Mouse (Mus musculus) heart, embryonic 14.5 days (tissue): ENCODE data around the gene Prdm15. TPM values are rescaled to one million over a fixed set of nuclear protein-coding genes. Genes with fewer than 3 reads are reported as not detected.
A peak's percentile ranks its signal among the peaks of the same experiment; 100 is the strongest.

Experiments used
- ATAC-seq: fragments of 200-750 bp; cut with Nextera tagmentation; 2 replicates; pipeline ENCODE4 v1.8.0; 2017; ENCODE audit warnings: low read depth, moderate TSS enrichment; ENCODE audit not compliant: insufficient number of reproducible peaks, insufficient read depth, low FRiP score
- H3K27ac ChIP-seq, 2 experiments: fragments of 200-500 bp in 1 of 2; fragments of 300-500 bp in 1 of 2; sonication (generic) in 1 of 2; replicated peaks in 1 of 2; 2 replicates each; pipeline ENCODE4 v1.5.1; 2012 to 2014; ENCODE audit warnings: low read depth in 2 of 2, low read length in 2 of 2, control low read depth in 1 of 2, mild to moderate bottlenecking in 1 of 2, mixed read lengths in 1 of 2; ENCODE audit not compliant: control insufficient read depth in 1 of 2, insufficient read depth in 1 of 2
- H3K27me3 ChIP-seq: fragments of 300-500 bp; sonication (generic); 2 replicates; pipeline ENCODE4 v1.6.1; 2014; ENCODE audit warnings: mild to moderate bottlenecking, low read length, control low read depth; ENCODE audit not compliant: control insufficient read depth, insufficient read depth
- H3K36me3 ChIP-seq: fragments of 300-500 bp; sonication (generic); 2 replicates; pipeline ENCODE4 v1.6.1; 2014; ENCODE audit warnings: mild to moderate bottlenecking, control low read depth, low read length, mixed read lengths; ENCODE audit not compliant: control insufficient read depth, insufficient read depth
- H3K4me1 ChIP-seq, 2 experiments: fragments of 200-500 bp in 1 of 2; fragments of 300-500 bp in 1 of 2; sonication (generic) in 1 of 2; 2 replicates each; pipeline ENCODE4 v1.6.1; 2012 to 2014; ENCODE audit warnings: low read length in 2 of 2, control low read depth in 1 of 2, mixed read lengths in 1 of 2; ENCODE audit not compliant: control insufficient read depth in 2 of 2, insufficient read depth in 2 of 2
- H3K4me2 ChIP-seq: fragments of 300-500 bp; sonication (generic); 2 replicates; pipeline ENCODE4 v1.6.1; 2014; ENCODE audit warnings: mild to moderate bottlenecking, low read length
- H3K4me3 ChIP-seq, 2 experiments: fragments of 200-500 bp in 1 of 2; fragments of 300-500 bp in 1 of 2; sonication (generic) in 1 of 2; 2 replicates each; pipeline ENCODE4 v1.5.1; 2012 to 2014; ENCODE audit warnings: low read length in 2 of 2, mild to moderate bottlenecking in 2 of 2, control low read depth in 1 of 2, low read depth in 1 of 2, moderate library complexity in 1 of 2; ENCODE audit not compliant: control insufficient read depth in 1 of 2, insufficient read depth in 1 of 2
- H3K9ac ChIP-seq: fragments of 300-500 bp; sonication (generic); 2 replicates; pipeline ENCODE4 v1.6.1; 2014; ENCODE audit warnings: mild to moderate bottlenecking, low read length
- H3K9me3 ChIP-seq: fragments of 300-500 bp; sonication (generic); 2 replicates; pipeline ENCODE4 v1.6.1; 2016; ENCODE audit warnings: low read length, control low read depth; ENCODE audit not compliant: control insufficient read depth
- WGBS: fragments of 180-500 bp; shearing (Covaris S2); extraction: QIAGEN DNeasy Blood & Tissue Kit; methylation state at CpG from one replicate; pipeline ENCODE4 v1.1.7; 2014; 5-methylcytosine and 5-hydroxymethylcytosine counted together
- polyA plus RNA-seq: library from polyadenylated mRNA; unstranded; fragments of >200 nt; fragmentation: Nextera tagmentation; extraction: Ambion mirVana; gene quantifications from 2 replicates; pipeline ENCODE4 v1.2.1, GENCODE M21; 2014

Gene Prdm15
- polyA plus RNA-seq, 1 experiment from 2014 or later, result 4.3 TPM

DNA sequence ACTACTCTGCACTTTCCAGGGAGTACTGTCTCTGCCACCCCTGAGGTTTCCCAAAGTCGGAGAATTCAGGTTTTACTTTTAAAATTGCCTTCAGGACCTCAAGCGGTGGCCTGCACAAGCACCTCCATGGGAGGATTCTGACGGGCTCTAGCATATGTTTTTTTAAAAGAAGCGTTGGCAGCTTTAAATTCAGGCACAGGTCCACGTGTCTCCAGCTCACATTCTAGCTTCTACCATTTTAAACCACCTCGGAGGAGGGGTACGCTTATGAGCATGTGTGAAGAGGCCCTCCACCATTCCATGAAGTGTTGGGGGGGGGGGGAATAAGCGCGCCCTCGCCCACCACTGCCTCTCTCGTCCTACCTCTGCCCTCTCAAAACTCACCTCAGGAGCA is 986 bp downstream of the Prdm15 start:
- Histone ChIP-seq H3K4me1 (peaks cover 7 to 25% of the 10 kb centered on the region in 2 experiments), H3K9ac (peak overlapping the region; percentile 94), H3K4me3 (peak overlapping the region; percentile 89 to 97), H3K36me3 (0 out of 2 replicates have a peak, but pooled peaks cover 6% of the 10 kb centered on the region), H3K9me3 (no peaks in the 10 kb centered on the region), H3K4me2 (peak overlapping the region; percentile 77), H3K27ac (peak overlapping the region; percentile 71 to 99), H3K27me3 (no peaks in the 10 kb centered on the region)
- ATAC-seq, result peak; percentile 19; the same call in 1 of the 2 replicates
- WGBS, result 2% methylated on average over 11 of the region's 11 CpGs

DNA sequence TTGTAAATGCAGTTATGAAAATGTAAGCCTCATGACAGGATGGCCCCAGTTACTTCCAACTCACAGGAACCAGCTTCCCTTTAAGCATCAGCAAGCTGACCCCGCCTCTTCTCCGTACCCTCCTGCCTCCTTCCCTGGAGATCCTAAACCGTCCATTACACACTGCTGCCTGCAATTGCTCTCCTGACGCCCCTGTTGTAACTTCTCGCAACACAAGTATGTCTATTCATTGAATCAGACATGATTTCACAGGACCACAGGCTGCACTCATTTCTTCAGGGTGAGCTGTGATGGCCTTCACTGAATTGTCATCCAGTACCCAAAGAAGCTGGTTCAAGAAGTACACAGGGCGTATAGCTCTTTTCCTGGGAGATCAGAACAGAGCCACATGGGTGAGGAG is 2.8 kb downstream of the Prdm15 start:
- 0 out of 2 replicates have a peak, but pooled peaks cover 6% of the 10 kb centered on the region for H3K36me3 ChIP-seq

DNA sequence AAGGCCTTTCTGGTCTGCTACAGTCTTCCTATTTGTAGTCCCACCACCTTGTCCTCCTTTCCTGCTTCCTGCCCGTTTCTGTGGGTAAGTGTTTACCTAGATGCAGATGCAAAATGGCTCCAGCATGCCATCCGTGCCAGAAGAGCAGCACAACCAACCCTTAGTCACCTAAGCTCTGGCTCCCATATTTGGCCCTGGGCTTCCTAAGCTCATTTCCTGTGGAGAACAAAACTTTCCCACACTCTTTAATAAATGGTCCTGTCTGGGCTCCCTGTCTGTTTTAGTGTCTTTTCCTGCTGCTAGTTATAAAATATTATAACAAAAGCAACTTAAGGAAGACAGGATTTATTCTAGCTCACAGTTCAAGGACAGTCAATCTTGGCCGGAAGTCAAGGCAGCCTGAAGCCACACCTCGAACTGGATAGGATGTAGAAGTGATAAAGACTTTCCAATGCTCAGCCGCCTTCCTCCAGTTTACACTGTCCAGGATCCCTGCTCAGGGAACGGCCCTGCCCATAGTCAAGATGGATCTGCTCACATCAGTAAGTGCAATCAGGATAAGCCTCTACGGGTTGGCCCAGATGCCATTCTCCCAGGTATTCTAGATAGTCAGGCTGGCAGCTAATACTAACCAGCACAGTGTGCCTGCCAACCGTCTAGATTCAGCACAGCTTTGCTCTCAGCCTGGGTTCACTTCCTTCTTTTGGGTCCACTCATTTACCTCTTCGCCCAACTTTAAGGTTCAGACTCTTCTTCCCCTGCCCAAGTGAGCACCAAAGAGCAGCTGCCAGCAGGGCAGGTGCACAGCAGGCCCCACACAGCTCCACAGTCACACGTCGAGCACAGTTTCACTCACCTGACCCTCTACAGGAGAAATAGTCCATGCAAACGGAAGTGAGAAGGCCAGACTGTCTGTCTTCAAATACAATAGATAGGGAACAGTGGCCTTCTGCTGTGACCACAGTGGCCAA is 6.4 kb downstream of the Prdm15 start:
- H3K27ac ChIP-seq, result peak overlapping the region; percentile 6 to 31; a peak in 2 of 4 replicates
- H3K36me3 ChIP-seq, result 0 out of 2 replicates have a peak, but pooled peaks cover 6% of the 10 kb centered on the region
- no peak; the same call in 1 of the 2 replicates for ATAC-seq
- H3K9ac ChIP-seq, result no peak overlapping the region
- no peak overlapping the region for H3K4me2 ChIP-seq
- no peak overlapping the region for H3K4me3 ChIP-seq
- 60% methylated on average over 12 of the region's 12 CpGs for whole genome bisulfite sequencing
- peaks cover 13 to 18% of the 10 kb centered on the region in 2 experiments for H3K4me1 ChIP-seq
- no peaks in the 10 kb centered on the region for H3K27me3 ChIP-seq
- H3K9me3 ChIP-seq, result no peaks in the 10 kb centered on the region

More for the DNA sequence above, 2.8 kb downstream of the Prdm15 start:
- no peaks in the 10 kb centered on the region for H3K9me3 ChIP-seq
- peaks cover 13 to 25% of the 10 kb centered on the region in 2 experiments for H3K4me1 ChIP-seq
- no peak overlapping the region for H3K4me3 ChIP-seq
- H3K9ac ChIP-seq, result no peak overlapping the region
- H3K27ac ChIP-seq, result no peak overlapping the region
- WGBS, result 72% methylated on average over 6 of the region's 6 CpGs
- no peak overlapping the region for H3K4me2 ChIP-seq
- no peak for ATAC-seq
- H3K27me3 ChIP-seq, result no peaks in the 10 kb centered on the region

DNA sequence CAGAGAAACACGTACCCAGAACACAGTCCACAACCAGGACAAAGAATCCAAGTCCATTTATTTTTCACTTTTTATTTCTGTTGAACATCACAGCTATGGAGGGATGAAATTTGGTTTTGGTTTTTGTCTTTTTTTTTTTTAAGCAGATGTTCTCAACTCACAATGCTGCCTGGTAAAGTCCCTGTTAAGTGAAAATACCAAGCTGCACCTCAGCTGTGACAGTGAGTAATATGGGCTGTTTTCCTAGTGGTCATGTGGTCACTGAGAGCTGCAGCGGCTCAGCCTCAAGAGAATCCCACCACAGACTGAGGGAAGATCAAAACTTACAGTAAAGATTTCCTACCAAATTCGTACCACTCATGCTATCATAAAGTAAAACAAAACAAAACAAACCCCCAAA is 19.5 kb downstream of the Prdm15 start:
- no peak overlapping the region for H3K27ac ChIP-seq
- peaks cover 93% of the 10 kb centered on the region for H3K36me3 ChIP-seq
- H3K9me3 ChIP-seq, result no peaks in the 10 kb centered on the region
- H3K4me2 ChIP-seq, result no peak overlapping the region
- no peak overlapping the region for H3K9ac ChIP-seq
- no peak overlapping the region for H3K4me3 ChIP-seq
- WGBS, result 82% methylated on average over 3 of the region's 3 CpGs
- H3K4me1 ChIP-seq, result no peaks in the 10 kb centered on the region
- no peaks in the 10 kb centered on the region for H3K27me3 ChIP-seq
- ATAC-seq, result no peak

DNA sequence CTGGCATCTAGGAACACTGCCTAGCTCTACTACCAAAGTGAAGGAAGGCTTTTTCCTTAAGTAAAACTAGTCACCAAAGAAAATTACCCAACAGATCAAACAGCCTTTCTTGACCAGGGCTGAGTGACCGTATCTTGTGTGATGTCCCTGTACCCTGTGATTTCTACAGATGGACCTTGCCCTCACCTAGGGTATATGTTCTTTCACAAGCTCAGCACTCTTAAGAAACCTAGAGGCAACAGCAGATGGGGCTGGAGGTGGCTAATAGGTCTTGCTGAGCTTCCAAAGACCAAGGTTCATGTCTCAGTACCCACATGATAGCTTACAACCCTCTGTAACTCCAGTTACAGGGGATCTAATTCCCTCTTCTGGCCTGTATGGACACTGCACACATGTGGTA is 23.4 kb downstream of the Prdm15 start:
- no peak overlapping the region for H3K4me2 ChIP-seq
- 100% methylated on average over 1 of the region's 1 CpGs for WGBS
- H3K4me1 ChIP-seq, result no peaks in the 10 kb centered on the region
- H3K36me3 ChIP-seq, result peaks cover 68% of the 10 kb centered on the region
- no peak overlapping the region for H3K4me3 ChIP-seq
- no peak overlapping the region for H3K27ac ChIP-seq
- no peaks in the 10 kb centered on the region for H3K27me3 ChIP-seq
- H3K9ac ChIP-seq, result no peak overlapping the region
- H3K9me3 ChIP-seq, result no peaks in the 10 kb centered on the region
- ATAC-seq, result no peak

DNA sequence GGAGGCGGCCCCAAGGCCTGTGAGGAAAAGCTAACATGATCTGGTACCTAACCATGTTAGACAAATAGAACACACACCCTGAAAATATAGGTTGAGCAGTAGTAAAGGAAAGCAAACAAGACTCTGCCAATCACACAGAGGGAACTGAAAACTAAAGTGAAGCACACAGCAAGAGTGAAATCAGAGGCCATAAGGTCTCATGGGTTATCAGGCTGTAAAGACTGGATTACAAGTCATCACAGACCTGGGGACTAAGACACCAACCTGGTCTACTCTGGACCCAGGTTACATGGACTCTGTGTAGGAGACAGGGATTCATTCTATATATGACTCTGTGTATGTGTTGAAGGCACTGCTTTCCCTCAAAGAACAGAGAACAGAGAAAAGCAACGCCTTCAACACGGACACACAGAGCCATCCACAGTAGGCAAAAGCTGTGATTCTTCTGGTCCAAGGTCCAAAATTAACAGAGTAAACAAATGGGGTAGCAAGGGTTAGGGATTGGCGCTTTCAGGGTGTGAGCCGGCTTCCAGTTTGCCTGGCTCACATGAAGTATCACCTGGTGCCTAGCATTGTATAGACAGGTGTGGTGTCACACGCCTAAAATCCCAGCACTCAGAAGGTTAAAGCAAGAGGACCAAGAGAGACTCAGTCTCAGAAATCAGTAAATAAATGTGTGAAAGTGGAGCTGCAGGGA is 28.2 kb downstream of the Prdm15 start:
- Histone ChIP-seq H3K4me3 (no peak overlapping the region), H3K4me2 (no peak overlapping the region), H3K36me3 (peaks cover 70% of the 10 kb centered on the region), H3K27me3 (no peaks in the 10 kb centered on the region), H3K27ac (no peak overlapping the region), H3K4me1 (no peaks in the 10 kb centered on the region; a peak in 1 of 4 replicates), H3K9me3 (no peaks in the 10 kb centered on the region), H3K9ac (no peak overlapping the region)
- no peak for ATAC-seq
- WGBS, result 95% methylated on average over 6 of the region's 6 CpGs

DNA sequence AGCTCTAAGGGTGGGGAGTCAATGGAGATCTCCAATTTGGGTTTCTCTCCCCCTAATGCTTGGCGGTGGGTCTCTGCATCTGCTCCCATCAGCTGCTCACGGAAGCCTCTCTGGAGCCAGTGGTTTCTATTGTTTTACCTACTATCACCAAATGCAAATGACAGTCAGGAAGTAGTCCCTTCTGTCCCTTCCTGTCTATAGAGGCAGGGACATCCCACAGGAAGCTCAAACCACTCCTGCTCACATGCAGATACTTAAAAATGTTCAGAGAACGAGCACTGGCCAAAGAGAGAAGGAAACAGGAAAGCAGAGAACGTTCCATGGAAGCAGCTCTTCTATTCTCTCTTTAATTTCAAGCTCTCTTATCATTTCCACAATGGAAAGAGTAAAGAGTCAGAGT is 32.1 kb downstream of the Prdm15 start:
- H3K9ac ChIP-seq, result no peak overlapping the region
- WGBS, result 61% methylated on average over 4 of the region's 4 CpGs
- no peaks in the 10 kb centered on the region for H3K9me3 ChIP-seq
- H3K4me3 ChIP-seq, result no peak overlapping the region
- peak; percentile 64 for ATAC-seq
- peaks cover 85% of the 10 kb centered on the region for H3K36me3 ChIP-seq
- H3K4me2 ChIP-seq, result no peak overlapping the region
- no peaks in the 10 kb centered on the region for H3K27me3 ChIP-seq
- H3K4me1 ChIP-seq, result no peaks in the 10 kb centered on the region; a peak in 1 of 4 replicates
- H3K27ac ChIP-seq, result peak overlapping the region; percentile 42 to 63; a peak in 3 of 4 replicates
